Mouse (Mus musculus): ENCODE measurements at regions not wholly inside any gene's neighbourhood (a gene's known extent, or its start where the extent isn't known, plus 50 kb on each side); places are given as distances from the start of the nearest gene placed in this dataset.

DNA sequence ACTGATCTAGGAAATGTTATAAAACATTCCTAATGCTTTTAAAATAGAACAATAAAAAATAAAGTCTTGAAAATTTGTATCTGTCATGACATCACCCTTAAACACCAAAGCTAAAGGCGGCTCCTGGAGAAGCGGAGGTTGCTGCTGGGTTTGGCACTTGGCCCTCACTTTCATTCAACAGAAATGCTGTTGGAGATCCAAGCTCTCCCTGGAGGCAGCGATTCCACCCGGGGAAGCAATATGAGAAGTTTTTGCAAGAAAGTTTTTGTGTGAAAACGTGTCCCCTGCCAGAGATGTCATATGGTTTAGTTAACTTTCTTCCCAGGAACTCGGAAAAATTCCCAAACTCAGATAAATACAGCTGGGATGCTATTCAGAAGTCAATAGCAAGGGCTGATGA lies 51.5 kb upstream of the Map4k3 start:
- 44% methylated on average over 6 of the region's 6 CpGs for WGBS
- no peak for TF ChIP-seq CTCF (IDR thresholded peaks at IDR 0.05; ENCODE audit: low read depth)
- no peak overlapping the region for H3K4me2 ChIP-seq (ENCODE audit: low read depth, low read length)
- DNase-seq (ENCODE audit: low spot score), result peak; percentile 59
- H3K4me3 ChIP-seq (ENCODE audit: low read length), result no peak overlapping the region
- H3K27me3 ChIP-seq (ENCODE audit: insufficient read depth, low read length), result no peaks in the 10 kb centered on the region
- H3K9ac ChIP-seq (replicated peaks; ENCODE audit: low read length), result no peak overlapping the region
- no peak for ATAC-seq
- H3K36me3 ChIP-seq (ENCODE audit: insufficient read depth, low read length), result no peaks in the 10 kb centered on the region
- H3K27ac ChIP-seq, result peak overlapping the region; percentile 37; the same call in 1 of the 2 replicates
- H3K4me1 ChIP-seq (ENCODE audit: insufficient read depth, low read length), result no peaks in the 10 kb centered on the region
- H3K9me3 ChIP-seq (ENCODE audit: low read length), result no peaks in the 10 kb centered on the region
